Mouse (Mus musculus): ENCODE results near the gene Frmd8.

DNA sequence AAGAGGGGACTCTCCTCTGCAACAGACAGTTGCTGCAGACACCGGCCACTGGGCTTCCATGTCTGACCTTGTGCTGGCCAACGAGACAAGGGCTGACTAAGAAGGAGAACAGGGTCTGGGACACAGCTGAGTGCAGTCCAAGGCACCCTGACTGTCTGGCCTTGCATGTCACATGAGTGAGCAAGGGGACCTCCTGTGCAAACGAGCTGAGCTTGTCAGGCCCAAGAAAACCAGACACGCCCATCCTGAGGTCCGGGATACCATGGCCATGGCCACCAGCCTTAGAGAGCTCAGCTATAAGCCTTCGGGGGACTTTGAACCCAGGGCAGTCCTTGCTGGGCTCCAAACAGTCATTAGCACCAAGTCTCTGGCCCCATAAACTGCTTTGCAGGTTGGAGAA, 7.0 kb downstream of the Frmd8 start:
- TF ChIP-seq CTCF (IDR thresholded peaks at IDR 0.05; ENCODE audit: low read depth) (no peak), EP300 (optimal IDR thresholded peaks at IDR 0.05) (no peak)
